Mouse (Mus musculus): Measurements from ENCODE around the gene Ssty2.
"Not testable (repeated sequence)": the region's sequence is repeated elsewhere in the genome, so short reads cannot be mapped to it uniquely, and the experiment has no call there.

Ssty2 gene

DNA sequence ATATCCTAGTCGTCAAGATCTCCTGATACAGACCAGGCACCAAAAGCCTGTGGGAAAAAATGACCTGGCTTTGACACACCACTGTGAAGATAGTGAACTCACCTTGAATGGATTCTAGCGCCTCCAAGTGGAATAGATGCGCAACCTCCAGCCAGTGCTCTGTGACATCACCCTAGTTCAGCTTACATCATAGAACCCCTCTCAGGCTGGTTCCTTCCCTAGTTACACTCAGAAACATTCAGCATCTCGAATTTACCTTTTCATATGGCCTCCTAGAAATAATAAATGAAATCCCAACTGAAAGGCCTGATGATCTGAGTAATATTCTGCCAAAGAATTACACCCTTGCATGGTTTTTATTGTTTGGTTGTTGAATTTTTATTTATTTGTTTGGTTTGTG, at the start of gene Ssty2:
Gene Ssty2 (minus strand): TSS at position 101 of the 400 bp plus-strand sequence.
- not testable (repeated sequence) for DNase-seq (ENCODE audit: low spot score in 2 of 2)

Measured in right cerebral cortex, postnatal 10 days (tissue).